Mouse (Mus musculus): ENCODE data around the gene BC035947. TPM values are rescaled to one million over a fixed set of nuclear protein-coding genes. Genes with fewer than 3 reads are reported as not detected.
"Not testable (repeated sequence)": the region's sequence is repeated elsewhere in the genome, so short reads cannot be mapped to it uniquely, and the experiment has no call there.

Gene BC035947
- total RNA-seq (2018; cell fraction: chromatin; rRNA removed), result not detected
- not detected for total RNA-seq (2018; cell fraction: cytosol; rRNA removed)
- total RNA-seq (2018; cell fraction: nucleus; rRNA removed), result not detected
- polyA plus RNA-seq (2018), result not detected in 3 replicates

- Histone ChIP-seq H3K27ac (no peak within 1 kb of the TSS), H3K36me3 (ENCODE audit: inconsistent target) (no peaks in the 10 kb centered on the region), H3K79me2 (ENCODE audit: inconsistent target) (no peaks in the 10 kb centered on the region), H3K4me3 (ENCODE audit: inconsistent target) (no peak within 1 kb of the TSS)
- WGBS (ENCODE audit: missing documents), result 9% methylated on average over 25 of the region's 25 CpGs
These were observed at the start of gene BC035947 for GRCm38 (mm10) chr1:78511621-78512160. TSS of gene BC035947 (minus strand) at chr1:78512158.

GRCm38 (mm10) chr1:78554012-78554666 lies 42.2 kb upstream of the BC035947 start:
- Histone ChIP-seq H3K79me2 (ENCODE audit: inconsistent target) (no peaks in the 10 kb centered on the region), H3K27ac (no peak overlapping the region), H3K4me3 (ENCODE audit: inconsistent target) (no peak overlapping the region), H3K36me3 (ENCODE audit: inconsistent target) (no peaks in the 10 kb centered on the region)
- 25% methylated on average over 8 of the region's 8 CpGs for whole genome bisulfite sequencing (ENCODE audit: missing documents)

GRCm38 (mm10) chr1:78548961-78549360 lies 37.0 kb upstream of the BC035947 start:
- no peak overlapping the region for H3K4me3 ChIP-seq (ENCODE audit: inconsistent target)
- H3K27ac ChIP-seq, result no peak overlapping the region
- H3K36me3 ChIP-seq (ENCODE audit: inconsistent target), result no peaks in the 10 kb centered on the region
- WGBS (ENCODE audit: missing documents), result 83% methylated on average over 6 of the region's 6 CpGs
- H3K79me2 ChIP-seq (ENCODE audit: inconsistent target), result no peaks in the 10 kb centered on the region

DNA sequence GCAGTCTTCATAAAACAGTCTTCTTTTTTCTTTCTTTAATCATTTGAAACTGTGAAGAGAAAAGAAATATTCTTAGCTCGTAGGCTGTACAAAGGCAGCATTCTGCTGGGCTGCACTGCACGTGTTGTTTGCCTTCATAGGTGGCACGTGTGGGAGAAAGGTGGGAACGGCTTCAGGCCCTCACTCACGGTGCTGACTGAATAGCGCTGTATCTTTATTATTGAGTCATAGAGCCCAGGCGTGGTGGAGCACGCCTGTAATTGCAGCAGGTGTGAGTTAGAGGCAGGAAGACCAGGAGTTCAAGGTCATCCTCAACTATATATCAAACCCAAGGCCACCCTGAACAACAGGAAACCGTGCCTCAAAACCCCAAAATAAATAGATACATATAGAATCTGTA lies 34.3 kb upstream of the BC035947 start:
- 93% methylated on average over 9 of the region's 9 CpGs for WGBS (ENCODE audit: missing documents)
- H3K4me3 ChIP-seq (ENCODE audit: inconsistent target), result no peak overlapping the region
- no peaks in the 10 kb centered on the region for H3K36me3 ChIP-seq (ENCODE audit: inconsistent target)
- H3K79me2 ChIP-seq (ENCODE audit: inconsistent target), result no peaks in the 10 kb centered on the region
- no peak overlapping the region for H3K27ac ChIP-seq

DNA sequence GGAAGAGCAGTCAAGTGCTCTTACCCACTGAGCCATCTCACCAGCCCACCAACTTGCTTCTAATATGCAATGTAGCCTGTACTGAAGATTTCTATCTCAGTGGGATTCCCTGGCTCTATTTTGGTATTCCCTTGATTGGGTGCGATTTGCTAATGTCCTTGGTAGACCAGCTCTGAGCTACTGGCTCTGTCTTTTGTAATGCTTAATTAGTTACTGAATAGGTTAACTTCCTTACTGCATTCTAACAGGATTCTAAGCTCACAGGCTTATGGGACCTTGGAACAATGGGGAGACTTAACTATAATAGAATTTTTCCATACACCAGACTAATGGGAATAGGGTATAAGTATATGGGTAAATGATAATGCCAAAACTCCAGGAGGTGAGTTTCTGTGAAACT lies 31.7 kb upstream of the BC035947 start:
- H3K79me2 ChIP-seq (ENCODE audit: inconsistent target); H3K36me3 ChIP-seq (ENCODE audit: inconsistent target); H3K27ac ChIP-seq; H3K4me3 ChIP-seq (ENCODE audit: inconsistent target): not testable (repeated sequence)
- 100% methylated on average over 1 of the region's 1 CpGs for WGBS (ENCODE audit: missing documents)

GRCm38 (mm10) chr1:78539166-78539565 lies 27.2 kb upstream of the BC035947 start:
- no peaks in the 10 kb centered on the region for H3K36me3 ChIP-seq (ENCODE audit: inconsistent target)
- H3K79me2 ChIP-seq (ENCODE audit: inconsistent target), result no peaks in the 10 kb centered on the region
- H3K4me3 ChIP-seq (ENCODE audit: inconsistent target), result no peak overlapping the region
- no peak overlapping the region for H3K27ac ChIP-seq
- 96% methylated on average over 6 of the region's 6 CpGs for WGBS (ENCODE audit: missing documents)

- no peak overlapping the region for H3K4me3 ChIP-seq (ENCODE audit: inconsistent target)
These were observed 26.4 kb upstream of the BC035947 start for GRCm38 (mm10) chr1:78538396-78538795.

GRCm38 (mm10) chr1:78537494-78538010 lies 25.6 kb upstream of the BC035947 start:
- 8% methylated on average over 16 of the region's 16 CpGs for WGBS (ENCODE audit: missing documents)
- H3K27ac ChIP-seq, result peak overlapping the region; percentile 73

More at GRCm38 (mm10) chr1:78538396-78538795, 26.4 kb upstream of the BC035947 start:
- no peaks in the 10 kb centered on the region for H3K36me3 ChIP-seq (ENCODE audit: inconsistent target)
- H3K27ac ChIP-seq, result peak overlapping the region; percentile 73
- H3K79me2 ChIP-seq (ENCODE audit: inconsistent target), result no peaks in the 10 kb centered on the region
- WGBS (ENCODE audit: missing documents), result 90% methylated on average over 5 of the region's 5 CpGs

GRCm38 (mm10) chr1:78536310-78537164 lies 24.6 kb upstream of the BC035947 start:
- H3K27ac ChIP-seq, result peak overlapping the region; percentile 73
- peak overlapping the region; percentile 18; the same call in 1 of the 2 replicates for H3K4me3 ChIP-seq (ENCODE audit: inconsistent target)
- H3K79me2 ChIP-seq (ENCODE audit: inconsistent target), result no peaks in the 10 kb centered on the region
- no peaks in the 10 kb centered on the region for H3K36me3 ChIP-seq (ENCODE audit: inconsistent target)
- WGBS (ENCODE audit: missing documents), result 34% methylated on average over 19 of the region's 19 CpGs

More at GRCm38 (mm10) chr1:78537494-78538010, 25.6 kb upstream of the BC035947 start:
- Histone ChIP-seq H3K4me3 (ENCODE audit: inconsistent target) (peak overlapping the region; percentile 18; the same call in 1 of the 2 replicates), H3K79me2 (ENCODE audit: inconsistent target) (no peaks in the 10 kb centered on the region), H3K36me3 (ENCODE audit: inconsistent target) (no peaks in the 10 kb centered on the region)

DNA sequence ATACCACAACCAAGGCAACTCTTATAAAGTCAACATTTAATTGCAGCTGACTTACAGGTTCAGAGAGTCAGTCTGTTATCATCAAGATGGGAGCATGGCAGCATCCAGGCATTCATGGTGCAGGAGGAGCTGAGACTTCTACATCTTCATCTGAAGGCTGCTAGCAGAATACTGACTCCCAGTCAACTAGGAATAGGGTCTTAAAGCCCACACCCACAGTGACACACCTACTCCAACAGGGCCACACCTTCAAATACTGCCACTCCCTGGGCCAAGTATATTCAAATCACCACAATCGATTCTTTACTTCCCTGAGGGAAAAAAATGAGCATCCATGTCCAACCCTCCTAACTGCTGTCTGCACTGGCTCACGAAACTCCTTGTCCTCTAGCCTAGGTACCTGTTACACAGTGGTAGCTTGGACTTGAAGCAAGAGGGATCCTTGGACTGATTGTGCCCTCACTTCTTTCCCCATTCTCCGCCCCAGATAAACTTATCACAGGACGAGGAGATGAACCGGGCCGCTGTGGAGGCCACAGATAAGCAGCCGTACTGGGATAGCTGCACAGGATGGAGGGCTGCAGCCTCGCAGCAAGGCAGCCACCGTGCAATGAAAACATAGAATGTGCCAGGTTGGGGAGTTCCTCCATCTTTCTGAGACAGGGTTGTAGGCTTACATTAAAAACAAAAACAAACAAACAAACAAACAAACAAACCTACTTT lies 22.6 kb upstream of the BC035947 start:
- Histone ChIP-seq H3K79me2 (ENCODE audit: inconsistent target) (no peaks in the 10 kb centered on the region), H3K36me3 (ENCODE audit: inconsistent target) (no peaks in the 10 kb centered on the region), H3K4me3 (ENCODE audit: inconsistent target) (no peak overlapping the region), H3K27ac (no peak overlapping the region)
- 96% methylated on average over 9 of the region's 9 CpGs for WGBS (ENCODE audit: missing documents)

DNA sequence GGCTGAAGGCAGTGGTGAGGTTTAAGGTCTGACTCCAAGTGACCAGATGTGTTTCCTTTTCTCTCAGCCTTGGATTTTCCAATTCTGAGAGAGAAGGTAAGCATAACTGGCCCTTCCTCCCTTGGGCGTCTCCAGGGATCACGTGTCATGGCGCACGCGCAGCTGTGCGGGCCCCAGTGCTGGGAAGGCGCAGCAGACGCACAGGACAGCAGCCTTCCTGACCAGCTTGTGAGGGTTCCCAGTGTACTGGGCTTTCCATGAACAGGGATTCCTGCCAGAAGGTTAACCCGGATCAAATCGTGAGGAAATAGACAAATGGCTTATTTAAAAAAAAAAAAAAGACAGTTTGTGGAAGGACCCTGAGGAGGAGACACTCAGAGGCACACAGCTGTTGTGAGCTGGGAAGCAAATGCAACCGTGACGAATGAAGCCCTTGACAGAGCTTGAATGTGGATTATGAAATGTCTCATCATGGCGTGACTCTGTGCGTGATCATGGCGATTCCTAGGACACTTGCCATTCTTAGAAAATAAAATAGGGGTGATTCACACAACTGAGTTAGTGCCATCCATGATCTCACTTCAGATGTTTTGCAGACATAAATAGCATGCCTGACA lies 20.3 kb upstream of the BC035947 start:
- 94% methylated on average over 15 of the region's 15 CpGs for WGBS (ENCODE audit: missing documents)

GRCm38 (mm10) chr1:78530500-78531215 lies 18.7 kb upstream of the BC035947 start:
- WGBS (ENCODE audit: missing documents), result 85% methylated on average over 7 of the region's 7 CpGs
- H3K36me3 ChIP-seq (ENCODE audit: inconsistent target), result no peaks in the 10 kb centered on the region
- H3K27ac ChIP-seq, result no peak overlapping the region
- H3K4me3 ChIP-seq (ENCODE audit: inconsistent target), result no peak overlapping the region
- H3K79me2 ChIP-seq (ENCODE audit: inconsistent target), result no peaks in the 10 kb centered on the region

More for the DNA sequence above, 20.3 kb upstream of the BC035947 start:
- H3K36me3 ChIP-seq (ENCODE audit: inconsistent target), result no peaks in the 10 kb centered on the region
- H3K27ac ChIP-seq, result no peak overlapping the region
- no peak overlapping the region for H3K4me3 ChIP-seq (ENCODE audit: inconsistent target)
- no peaks in the 10 kb centered on the region for H3K79me2 ChIP-seq (ENCODE audit: inconsistent target)

- WGBS (ENCODE audit: missing documents), result 91% methylated on average over 8 of the region's 8 CpGs
- H3K27ac ChIP-seq, result no peak overlapping the region
- H3K36me3 ChIP-seq (ENCODE audit: inconsistent target), result no peaks in the 10 kb centered on the region
- no peaks in the 10 kb centered on the region for H3K79me2 ChIP-seq (ENCODE audit: inconsistent target)
- no peak overlapping the region for H3K4me3 ChIP-seq (ENCODE audit: inconsistent target)
These were observed 17.1 kb upstream of the BC035947 start for GRCm38 (mm10) chr1:78529011-78529410.

Measured in macrophage (primary cell).